Mouse (Mus musculus) liver, adult 2 months (tissue): ENCODE data around the gene Gm3417. TPM values are rescaled to one million over a fixed set of nuclear protein-coding genes. Genes with fewer than 3 reads are reported as not detected.
"Not testable (repeated sequence)": the region's sequence is repeated elsewhere in the genome, so short reads cannot be mapped to it uniquely, and the experiment has no call there.

Source experiments
- DNase-seq: peaks from one replicate; pipeline ENCODE4 v3.0.0-alpha.2; 2011; ENCODE audit warnings: low read depth, low spot score; ENCODE audit errors: extremely low read depth
- H3K27ac ChIP-seq: fragments of 200-500 bp; replicated peaks from 2 replicates; pipeline ENCODE4 v1.5.1; 2012; ENCODE audit warnings: low read depth, mild to moderate bottlenecking, control low read depth, inconsistent platforms, low read length; ENCODE audit not compliant: insufficient read depth
- H3K27me3 ChIP-seq: fragments of 200-500 bp; 2 replicates; pipeline ENCODE4 v1.6.1; 2012; ENCODE audit warnings: mild to moderate bottlenecking, moderate library complexity, low read length, inconsistent platforms; ENCODE audit not compliant: control insufficient read depth, insufficient read depth
- H3K36me3 ChIP-seq: fragments of 200-500 bp; 2 replicates; pipeline ENCODE4 v1.6.1; 2012; ENCODE audit warnings: low read length, inconsistent platforms; ENCODE audit not compliant: control insufficient read depth, insufficient read depth
- H3K4me1 ChIP-seq: fragments of 200-500 bp; 2 replicates; pipeline ENCODE4 v1.6.1; 2011; ENCODE audit warnings: low read length; ENCODE audit not compliant: control insufficient read depth, insufficient read depth
- H3K4me3 ChIP-seq: fragments of 200-500 bp; 2 replicates; pipeline ENCODE4 v1.5.1; 2011; ENCODE audit warnings: low read depth, mild to moderate bottlenecking, control low read depth, low read length, moderate library complexity; ENCODE audit not compliant: insufficient read depth
- H3K79me2 ChIP-seq: fragments of 200-500 bp; 2 replicates; pipeline ENCODE4 v1.6.1; 2012; ENCODE audit warnings: inconsistent platforms, mild to moderate bottlenecking, low read length, moderate library complexity; ENCODE audit not compliant: control insufficient read depth, insufficient read depth
- H3K9ac ChIP-seq: fragments of 200-500 bp; 2 replicates; pipeline ENCODE4 v1.6.1; 2012; ENCODE audit warnings: low read depth, mild to moderate bottlenecking, control low read depth, inconsistent platforms, low read length
- WGBS: fragments of 180-500 bp; shearing (Covaris S2); methylation state at CpG from one replicate; pipeline ENCODE4 v1.1.7; 2018; 5-methylcytosine and 5-hydroxymethylcytosine counted together
- polyA plus RNA-seq: library from polyadenylated mRNA; depleted of rRNA; stranded (reverse); fragments of >200 nt; gene quantifications from 2 replicates; pipeline ENCODE4 v1.2.3, GENCODE M21; 2012
- total RNA-seq: library from RNA; depleted of rRNA; stranded (reverse); fragments of >200 nt; gene quantifications from 2 replicates; pipeline ENCODE4 v1.2.3, GENCODE M21; 2014

Gene Gm3417
- total and polyA plus RNA-seq, 2 experiments = 0.54 TPM; not detected in 1

- H3K4me1 ChIP-seq, H3K9ac ChIP-seq, H3K4me3 ChIP-seq, H3K36me3 ChIP-seq, H3K27me3 ChIP-seq, H3K79me2 ChIP-seq, H3K27ac ChIP-seq, DNase-seq: not testable (repeated sequence)
- no CpG with 5 or more reads among the region's 5 CpGs for WGBS
These were observed 15.6 kb upstream of the Gm3417 start for GRCm38 (mm10) chr17:14994140-14994539.

- no CpG with 5 or more reads among the region's 47 CpGs for WGBS
- not testable (repeated sequence) for DNase-seq, H3K4me3 ChIP-seq
These were observed 14.7 kb upstream of the Gm3417 start for GRCm38 (mm10) chr17:14993139-14993832.

GRCm38 (mm10) chr17:14992522-14993138 is 14.0 kb upstream of the Gm3417 start:
- not testable (repeated sequence) for H3K27me3 ChIP-seq, DNase-seq
- no CpG with 5 or more reads among the region's 98 CpGs for WGBS

More at GRCm38 (mm10) chr17:14993139-14993832, 14.7 kb upstream of the Gm3417 start:
- H3K36me3 ChIP-seq, H3K9ac ChIP-seq, H3K79me2 ChIP-seq, H3K4me1 ChIP-seq, H3K27ac ChIP-seq, H3K27me3 ChIP-seq: not testable (repeated sequence)

GRCm38 (mm10) chr17:14990116-14990702 is 11.6 kb upstream of the Gm3417 start:
- WGBS = 55% methylated on average over 4 of the region's 5 CpGs
- H3K27ac ChIP-seq = peak overlapping the region; percentile 44; the same call in 1 of the 2 replicates
- not testable (repeated sequence) for DNase-seq, H3K36me3 ChIP-seq, H3K27me3 ChIP-seq, H3K4me1 ChIP-seq, H3K79me2 ChIP-seq, H3K9ac ChIP-seq, H3K4me3 ChIP-seq

More at GRCm38 (mm10) chr17:14992522-14993138, 14.0 kb upstream of the Gm3417 start:
- not testable (repeated sequence) for H3K4me3 ChIP-seq, H3K27ac ChIP-seq, H3K79me2 ChIP-seq, H3K4me1 ChIP-seq, H3K9ac ChIP-seq, H3K36me3 ChIP-seq

- WGBS = 0% methylated on average over 4 of the region's 7 CpGs
- DNase-seq, H3K27me3 ChIP-seq, H3K79me2 ChIP-seq, H3K27ac ChIP-seq, H3K4me1 ChIP-seq, H3K9ac ChIP-seq, H3K4me3 ChIP-seq, H3K36me3 ChIP-seq: not testable (repeated sequence)
These were observed 750 bp downstream of the Gm3417 start for GRCm38 (mm10) chr17:14977718-14978361.

- WGBS = no CpG with 5 or more reads among the region's 6 CpGs
- H3K4me3 ChIP-seq, H3K9ac ChIP-seq, H3K27me3 ChIP-seq, DNase-seq, H3K79me2 ChIP-seq, H3K36me3 ChIP-seq, H3K27ac ChIP-seq, H3K4me1 ChIP-seq: not testable (repeated sequence)
These were observed 10.1 kb downstream of the Gm3417 start for GRCm38 (mm10) chr17:14968373-14968913.

GRCm38 (mm10) chr17:14961557-14962154 is 16.9 kb downstream of the Gm3417 start:
- not testable (repeated sequence) for H3K27me3 ChIP-seq, H3K4me3 ChIP-seq, H3K79me2 ChIP-seq, H3K27ac ChIP-seq, H3K36me3 ChIP-seq, H3K4me1 ChIP-seq, DNase-seq, H3K9ac ChIP-seq
- WGBS = no CpG with 5 or more reads among the region's 44 CpGs

GRCm38 (mm10) chr17:14960951-14961556 is 17.5 kb downstream of the Gm3417 start, which contains the start of gene Phf10:
Gene Phf10, minus strand, starts transcription at chr17:14961273.
- not testable (repeated sequence) for H3K4me1 ChIP-seq, H3K36me3 ChIP-seq, DNase-seq, H3K79me2 ChIP-seq, H3K27me3 ChIP-seq
- peak within 1 kb of the TSS; percentile 81 for H3K27ac ChIP-seq
- WGBS = 2% methylated on average over 58 of the region's 100 CpGs
- H3K4me3 ChIP-seq = peak within 1 kb of the TSS; percentile 88
- H3K9ac ChIP-seq = peak within 1 kb of the TSS; percentile 91
